Mouse (Mus musculus) CD8-positive naive resting alpha-beta T cell, adult 2 months (primary cell): ENCODE data around the gene A230072I06Rik.

Experiments
- DNase-seq, 2 experiments: peaks; one replicate each; pipeline ENCODE4 v3.0.0; 2022; ENCODE audit warnings: low read depth in 2 of 2, low spot score in 2 of 2

A230072I06Rik gene

DNA sequence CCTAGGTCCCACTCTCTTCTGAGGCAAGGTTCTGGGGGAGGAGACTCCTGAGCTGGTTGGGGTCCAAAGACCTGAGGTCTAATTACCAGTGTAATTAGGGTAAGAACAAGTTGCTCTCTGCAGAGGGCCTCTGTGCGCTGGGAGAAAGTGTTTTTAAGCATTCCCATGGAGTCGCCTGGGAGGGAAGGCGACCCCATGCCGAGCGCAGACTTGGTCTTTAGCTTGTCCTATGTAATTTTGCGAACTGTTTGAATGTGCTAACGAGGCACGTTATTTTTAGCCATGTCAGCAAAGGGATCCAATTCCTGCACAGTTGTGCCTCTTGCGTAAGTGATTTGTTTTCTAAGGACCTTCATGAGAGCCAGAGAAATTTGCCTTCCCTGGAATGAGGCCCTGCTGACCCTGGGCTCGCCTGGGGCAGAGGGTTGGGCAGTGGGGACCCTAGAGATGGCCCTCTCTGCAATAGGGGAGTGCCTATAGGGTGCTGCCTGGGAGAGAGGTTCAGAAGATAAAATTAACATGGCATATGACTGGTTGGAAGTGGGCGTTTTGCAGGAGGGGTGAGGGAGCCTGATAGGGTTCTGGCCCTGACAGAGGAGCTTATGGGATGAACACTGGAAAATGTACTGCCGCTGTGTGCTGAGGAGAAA is at the start of gene A230072I06Rik:
Gene A230072I06Rik (plus strand): TSS at position 157 of the 650 bp plus-strand sequence.
- no peak for DNase-seq

- no peak for DNase-seq
Observed at GRCm38 (mm10) chr8:12234039-12234438, 44.6 kb upstream of the A230072I06Rik start.

GRCm38 (mm10) chr8:12238775-12239174 is 39.8 kb upstream of the A230072I06Rik start:
- no peak for DNase-seq

GRCm38 (mm10) chr8:12240143-12240542 is 38.5 kb upstream of the A230072I06Rik start:
- no peak for DNase-seq

- DNase-seq: no peak
Observed at GRCm38 (mm10) chr8:12243746-12244145, 34.9 kb upstream of the A230072I06Rik start.

DNA sequence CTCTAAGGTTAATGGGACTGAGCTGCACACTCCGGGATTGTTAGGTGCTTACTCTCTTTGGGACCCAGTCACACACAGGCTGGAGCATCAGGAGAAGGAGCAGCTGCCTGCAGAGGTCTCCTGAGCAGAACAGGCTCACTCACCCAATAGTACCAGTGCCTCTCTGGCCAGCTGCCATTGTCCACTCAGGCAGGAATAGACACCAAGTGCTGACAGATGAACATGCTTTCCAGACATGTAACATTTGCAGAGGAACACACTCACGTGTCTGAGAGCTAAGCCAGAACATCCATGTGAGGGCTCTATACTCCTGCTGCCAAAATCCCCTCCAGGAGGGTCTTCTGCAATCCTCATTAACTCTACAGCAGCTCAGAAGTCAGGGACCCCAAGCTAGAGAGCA is 18.7 kb upstream of the A230072I06Rik start:
- DNase-seq: no peak

- DNase-seq: no peak
Observed at GRCm38 (mm10) chr8:12260476-12261029, 18.1 kb upstream of the A230072I06Rik start.

DNA sequence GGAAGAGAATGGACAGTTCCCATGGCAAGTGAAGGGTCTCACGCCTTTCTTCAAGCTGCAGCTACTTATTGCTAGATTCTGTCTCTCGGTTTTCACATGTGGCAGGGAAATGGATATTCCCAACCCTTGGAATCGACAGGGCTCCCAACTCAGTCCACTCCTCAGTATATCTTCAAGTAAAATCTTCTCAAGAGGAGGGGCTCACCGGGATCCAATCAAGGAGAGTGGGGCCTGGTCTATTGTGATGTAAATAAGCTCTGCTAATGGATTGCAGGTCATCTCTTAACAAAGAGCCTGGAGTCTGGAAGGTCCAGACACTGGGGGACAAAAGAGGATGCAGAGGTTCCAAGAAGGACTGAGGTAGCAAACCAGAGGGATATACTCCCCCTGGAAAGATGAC is 17.1 kb upstream of the A230072I06Rik start:
- no peak for DNase-seq

DNA sequence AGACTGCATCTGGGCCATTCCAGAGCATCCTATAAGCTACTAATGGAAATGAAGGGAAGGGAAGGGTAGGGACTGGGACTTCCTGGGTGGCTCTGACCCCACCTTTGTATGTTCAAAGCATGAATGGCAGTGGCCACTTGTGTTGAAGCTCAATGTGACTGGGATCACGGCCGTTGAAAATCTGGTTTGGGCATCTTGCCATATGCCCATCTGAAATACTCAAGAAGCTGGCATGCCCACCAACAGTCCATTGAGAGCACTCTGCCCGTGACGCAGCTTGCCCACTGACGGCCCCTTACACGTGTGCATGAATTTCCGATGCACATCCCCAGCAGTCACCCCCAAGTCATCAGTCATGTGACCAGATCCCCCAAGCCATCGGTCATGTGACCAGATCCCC is 13.6 kb upstream of the A230072I06Rik start:
- DNase-seq: no peak

- DNase-seq: no peak
Observed at GRCm38 (mm10) chr8:12267863-12268262, 10.8 kb upstream of the A230072I06Rik start.

DNA sequence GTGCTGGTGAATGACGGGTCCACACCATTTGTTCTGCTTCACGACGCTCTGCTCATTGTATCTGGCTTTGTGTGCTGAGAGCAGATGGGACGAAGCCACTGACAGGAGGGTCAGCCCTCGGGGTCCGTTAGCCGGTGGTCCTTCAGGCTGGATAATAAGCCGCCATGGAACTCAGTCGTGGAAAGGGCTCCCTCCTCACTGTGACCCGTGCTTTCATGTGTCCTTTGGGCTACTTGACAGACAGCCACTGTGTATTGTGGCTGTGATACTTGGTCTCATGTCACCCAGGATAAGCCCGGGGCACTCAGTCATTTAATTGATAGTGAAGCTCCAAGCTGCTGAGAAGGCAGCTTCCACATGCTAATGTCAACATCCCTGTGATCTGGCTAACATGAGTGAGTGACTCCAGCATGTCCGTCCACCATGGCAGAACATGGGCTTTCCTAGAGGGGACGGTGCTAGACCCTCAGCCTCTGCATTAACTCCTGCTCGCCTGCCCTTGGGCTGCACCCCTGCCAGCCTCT is 10.3 kb upstream of the A230072I06Rik start:
- no peak for DNase-seq

DNA sequence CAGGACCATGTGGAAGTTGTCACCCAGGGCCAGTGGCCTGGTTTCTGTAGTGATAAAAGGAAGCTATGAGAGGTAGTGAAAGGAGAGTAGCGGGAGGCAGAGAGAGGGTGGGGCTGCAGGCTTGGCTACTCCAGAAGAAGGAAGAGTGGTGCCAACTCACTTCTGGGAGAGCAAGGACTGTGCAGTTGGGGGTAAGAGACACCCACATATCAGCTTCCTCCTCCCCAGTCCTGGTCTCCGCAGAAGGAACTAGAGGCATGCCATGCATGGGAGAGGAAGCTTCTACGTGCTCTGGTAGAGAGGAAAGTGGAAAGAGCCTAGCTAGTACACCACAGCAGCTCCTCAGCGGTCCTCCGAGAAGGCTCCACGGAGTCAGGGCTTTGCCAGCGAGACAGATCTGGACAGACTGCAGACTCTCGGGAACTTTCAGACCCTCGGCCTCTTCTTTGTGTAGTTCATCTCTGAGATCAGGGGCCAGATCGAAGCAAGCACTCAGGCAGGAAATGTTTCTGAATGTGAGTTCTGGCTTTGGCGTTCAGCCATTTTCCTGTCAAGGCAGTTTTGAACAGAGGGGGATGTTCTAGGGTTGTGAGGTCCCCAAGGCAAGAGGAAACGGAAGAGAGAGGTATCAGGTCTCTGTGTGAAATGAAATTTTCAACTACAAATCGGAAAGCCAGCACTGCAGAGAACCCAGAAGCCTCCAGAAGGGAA is 1.0 kb downstream of the A230072I06Rik start:
- DNase-seq: no peak

GRCm38 (mm10) chr8:12282128-12282527 is 3.5 kb downstream of the A230072I06Rik start:
- DNase-seq: no peak

DNA sequence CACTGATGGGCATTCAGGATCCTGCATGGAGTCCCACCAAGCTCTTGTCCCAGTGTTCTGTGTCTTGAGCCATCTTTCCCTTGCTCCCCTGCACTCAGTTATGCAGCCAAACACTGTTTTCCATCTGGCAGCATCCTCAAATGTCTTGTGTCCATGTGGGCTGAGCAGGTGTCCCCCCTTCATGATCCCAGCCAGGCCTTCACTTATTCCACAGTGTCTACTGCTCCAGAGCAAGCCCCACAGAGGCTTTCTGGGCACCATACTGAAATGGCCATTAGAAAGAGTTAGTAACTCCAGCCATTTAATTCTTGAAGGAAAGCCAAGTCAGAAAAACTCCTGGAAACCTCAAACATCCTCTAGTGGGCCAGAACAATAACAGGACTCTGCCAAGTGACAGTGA is 11.9 kb downstream of the A230072I06Rik start:
- DNase-seq: no peak

DNA sequence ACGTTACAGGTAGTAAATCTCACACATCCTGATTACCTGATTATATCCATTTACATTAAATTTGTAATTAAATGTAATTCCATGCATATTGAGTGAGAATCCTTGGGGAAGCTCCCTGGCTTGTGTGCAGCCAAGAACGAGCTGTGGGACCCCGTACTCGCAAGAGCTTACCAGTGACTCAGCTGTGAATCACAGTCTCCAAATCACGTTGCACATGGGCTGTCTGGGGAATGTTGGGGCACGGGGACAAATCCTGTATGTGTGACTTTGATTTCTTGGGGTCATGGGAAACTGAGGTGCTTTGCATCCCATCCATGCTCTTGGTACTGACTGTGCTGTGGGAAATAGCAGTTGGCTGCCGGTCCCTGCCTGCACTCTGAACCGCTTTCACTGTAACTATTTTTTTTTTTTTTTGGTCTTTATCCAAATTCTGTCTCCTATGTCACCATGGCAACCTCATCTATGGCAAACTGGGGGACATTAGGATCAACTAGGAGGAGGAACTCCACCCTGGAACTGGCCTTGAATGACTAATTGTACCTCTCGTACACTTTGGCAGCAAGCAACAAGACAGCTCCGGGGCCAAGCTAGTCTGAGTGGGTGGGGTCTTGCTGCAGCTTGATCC is 19.8 kb downstream of the A230072I06Rik start:
- DNase-seq: no peak

- DNase-seq: no peak
Observed at GRCm38 (mm10) chr8:12301998-12302397, 23.4 kb downstream of the A230072I06Rik start.

GRCm38 (mm10) chr8:12312975-12313734 is 34.5 kb downstream of the A230072I06Rik start:
- DNase-seq: no peak

DNA sequence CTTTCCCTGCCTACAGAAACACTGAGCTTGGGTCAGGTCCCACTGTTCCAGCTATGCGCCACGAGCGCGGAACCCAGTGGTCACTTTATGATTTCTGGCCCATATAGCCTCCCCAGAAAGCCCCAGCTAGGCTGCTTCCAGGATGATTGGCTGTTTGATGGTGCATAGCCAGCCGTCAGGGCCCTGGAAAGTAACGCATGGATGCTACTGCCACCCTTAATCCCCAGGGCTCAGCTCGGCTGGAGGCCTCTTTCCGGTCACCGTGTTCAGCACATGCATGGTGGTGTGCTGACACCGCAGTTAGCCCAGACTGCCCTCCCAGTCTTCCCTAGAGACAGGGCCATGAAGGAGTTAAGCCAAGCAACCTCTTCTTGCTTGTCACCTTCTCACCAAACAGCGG is 35.6 kb downstream of the A230072I06Rik start:
- no peak for DNase-seq

- DNase-seq: no peak
Observed at GRCm38 (mm10) chr8:12315177-12315576, 36.6 kb downstream of the A230072I06Rik start.

DNA sequence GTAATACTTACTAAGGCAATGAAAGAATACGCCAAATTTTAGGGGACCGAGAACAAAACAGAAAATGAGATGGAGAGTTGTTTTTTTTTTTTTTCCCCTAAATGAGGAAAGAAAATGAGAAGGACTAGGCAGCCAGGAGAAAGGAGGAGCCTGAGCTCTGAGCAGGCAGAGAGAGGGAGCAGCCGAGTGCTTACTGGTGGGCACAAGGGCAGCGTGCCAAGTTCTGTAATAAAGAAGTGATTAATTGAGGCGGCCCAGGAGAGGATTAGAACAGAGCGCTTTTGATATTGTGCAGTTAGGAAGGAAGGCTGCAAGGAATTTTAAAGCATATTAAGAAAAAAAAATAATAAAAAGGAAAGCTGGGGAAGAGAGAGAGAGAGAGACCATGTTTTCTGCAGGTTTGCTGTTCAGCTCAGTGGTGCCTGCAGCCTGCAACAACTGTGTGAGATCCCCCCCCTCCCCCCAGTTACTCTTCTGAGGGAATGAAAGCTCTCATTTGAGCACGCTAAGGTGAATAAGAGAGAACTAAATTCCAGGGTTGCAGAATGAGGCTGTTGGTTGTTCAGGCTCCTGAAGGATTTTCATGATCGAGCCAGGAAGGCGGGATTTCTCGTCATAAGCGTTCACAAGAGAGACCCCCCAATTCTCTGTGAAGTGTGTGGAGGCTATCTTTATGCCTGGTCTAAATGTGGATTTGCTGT is 41.3 kb downstream of the A230072I06Rik start:
- DNase-seq: no peak
